Mouse (Mus musculus): ENCODE data around the gene Ppia. TPM values are rescaled to one million over a fixed set of nuclear protein-coding genes. Genes with fewer than 3 reads are reported as not detected.
"Not testable (repeated sequence)": the region's sequence is repeated elsewhere in the genome, so short reads cannot be mapped to it uniquely, and the experiment has no call there.

Ppia gene
- 1,000 to 10,000 TPM; 1,939 to 1,976 TPM for total RNA-seq (2021)
- long read RNA-seq, experiment 1, transcript Ppia-202 (5 exons, 1,170 nt) = major isoform, 730 of 752 reads
- long read RNA-seq, experiment 1, partial matches to known transcripts = 9 of 752 reads
- long read RNA-seq, experiment 1, other reads (novel, unspliced or antisense) = 10 of 752 reads
- long read RNA-seq, experiment 2, transcript Ppia-202 (5 exons, 1,170 nt) = major isoform, 1,691 of 1,725 reads
- long read RNA-seq, experiment 2, partial matches to known transcripts = 23 of 1,725 reads
- long read RNA-seq, experiment 2, other reads (novel, unspliced or antisense) = 8 of 1,725 reads

DNA sequence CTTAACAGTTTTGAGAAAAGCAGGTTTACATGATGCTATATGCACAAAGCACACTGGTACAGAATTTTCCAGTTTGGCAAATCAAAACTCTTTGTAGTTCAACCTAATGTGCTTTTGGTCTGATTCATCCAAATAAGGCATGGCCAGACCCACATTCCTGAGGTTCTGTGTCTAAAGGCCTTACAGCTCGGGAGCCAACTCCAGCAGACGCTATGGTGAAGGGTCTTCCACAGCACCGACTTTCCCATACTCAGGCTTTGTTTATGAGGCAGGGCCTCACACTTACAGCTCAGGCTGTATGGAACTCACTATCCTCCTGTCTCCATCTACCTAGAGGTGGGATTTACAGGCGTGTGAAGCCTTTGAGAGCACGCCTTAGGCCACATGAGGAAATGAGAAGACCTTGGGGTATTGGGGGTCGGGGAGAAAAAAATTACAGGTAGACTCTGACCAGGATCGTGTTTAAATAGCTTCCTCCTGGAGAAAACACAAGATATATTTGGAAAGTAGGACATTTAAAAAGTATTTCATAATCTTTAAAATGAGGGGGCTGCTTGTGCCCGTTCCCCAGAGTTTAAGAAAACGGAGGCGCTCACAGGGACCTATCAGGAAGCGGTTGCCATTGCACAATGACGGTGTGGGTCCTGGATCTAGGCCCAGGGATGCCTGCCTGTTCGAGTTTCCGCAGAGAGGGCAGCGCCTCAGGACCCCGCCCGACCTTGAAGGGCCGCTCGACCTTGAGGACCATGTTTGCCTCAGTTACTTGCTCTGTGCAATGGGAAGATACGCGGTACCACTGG lies at the start of gene Ppia:
Ppia (plus strand) TSS at position 693 of the 800 bp plus-strand sequence.
- DNase-seq (ENCODE audit: low spot score in 2 of 2) = no peak

DNA sequence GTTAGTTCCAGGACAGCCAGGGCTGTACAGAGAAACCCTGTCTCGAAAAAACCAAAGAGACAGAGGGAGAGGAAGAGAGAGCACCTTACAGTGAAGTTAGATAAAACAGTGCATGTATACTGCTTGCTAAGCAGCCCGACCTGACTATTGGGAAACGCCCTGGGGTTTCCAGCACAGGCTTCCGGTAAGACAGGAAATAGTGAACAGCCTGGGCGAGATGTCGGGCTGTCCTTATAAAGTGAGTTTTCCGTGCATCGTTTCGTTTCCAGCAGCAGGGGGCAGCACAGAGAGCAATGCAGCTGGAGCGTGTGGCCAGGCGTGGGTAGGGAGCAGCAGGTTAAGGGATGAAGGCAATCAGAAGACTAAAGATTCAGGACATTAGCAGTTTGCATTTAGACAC lies 49.4 kb upstream of the Ppia start:
- DNase-seq (ENCODE audit: low spot score in 2 of 2) = peak; percentile 40 to 72

DNA sequence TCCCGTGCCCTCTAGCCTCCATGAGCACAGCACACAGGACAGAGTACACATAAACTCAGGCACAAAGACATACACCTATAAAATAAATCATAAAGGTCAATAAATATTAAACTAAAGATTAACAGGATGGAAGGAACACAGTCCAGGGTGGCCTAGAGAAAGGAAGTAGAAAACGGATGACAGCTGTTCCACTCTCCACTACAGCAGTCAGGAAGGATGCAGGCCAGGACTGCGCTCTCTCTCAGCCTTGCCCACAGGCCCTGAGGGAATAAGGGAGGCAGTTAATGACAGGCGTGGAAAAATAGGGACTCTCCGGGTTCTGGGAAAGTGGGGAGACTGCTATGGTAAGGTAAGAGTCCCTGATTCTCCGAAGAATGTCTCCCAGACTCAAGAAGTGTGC lies 48.8 kb upstream of the Ppia start:
- DNase-seq (ENCODE audit: low spot score in 2 of 2) = no peak

DNA sequence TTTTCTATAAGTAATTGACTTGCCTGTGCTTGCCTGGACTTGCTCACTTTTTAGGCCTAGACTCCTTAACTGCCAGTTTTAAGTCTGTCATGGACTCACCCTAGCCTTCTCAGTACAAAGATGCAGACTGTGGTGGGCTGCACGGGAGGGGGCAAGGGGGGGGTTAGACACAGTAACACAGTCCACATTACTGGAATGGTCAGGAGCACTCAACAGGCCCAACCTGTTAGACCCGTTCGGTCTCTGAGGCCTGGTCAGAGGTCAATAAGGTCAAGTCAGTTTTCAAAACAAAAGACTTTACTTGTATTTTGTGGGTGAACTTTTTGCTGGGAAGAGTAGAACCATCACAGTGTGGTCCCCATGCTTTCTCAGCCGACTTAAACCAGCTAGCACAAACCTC lies 48.1 kb upstream of the Ppia start:
- DNase-seq (ENCODE audit: low spot score in 2 of 2) = no peak

DNA sequence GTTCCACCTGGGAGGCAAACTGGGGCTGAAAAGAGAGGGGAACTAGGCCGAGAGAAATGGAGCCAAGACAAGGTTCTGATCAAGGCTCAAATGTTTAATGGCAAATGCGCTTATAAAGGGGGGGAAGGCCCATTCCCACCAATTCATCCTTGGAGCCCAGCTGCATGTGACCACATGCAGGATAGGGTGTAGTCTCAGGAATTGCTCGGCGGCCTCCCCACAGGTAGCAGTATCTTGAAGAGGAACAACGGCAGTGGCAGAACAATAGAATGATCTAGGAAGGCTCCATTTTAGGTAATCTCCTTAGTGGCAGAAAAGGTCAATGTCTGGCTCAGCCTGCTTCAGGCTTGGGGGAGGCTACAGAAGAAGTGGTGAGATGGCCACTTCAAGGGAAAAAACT lies 47.3 kb upstream of the Ppia start:
- DNase-seq (ENCODE audit: low spot score in 2 of 2) = not testable (repeated sequence)

DNA sequence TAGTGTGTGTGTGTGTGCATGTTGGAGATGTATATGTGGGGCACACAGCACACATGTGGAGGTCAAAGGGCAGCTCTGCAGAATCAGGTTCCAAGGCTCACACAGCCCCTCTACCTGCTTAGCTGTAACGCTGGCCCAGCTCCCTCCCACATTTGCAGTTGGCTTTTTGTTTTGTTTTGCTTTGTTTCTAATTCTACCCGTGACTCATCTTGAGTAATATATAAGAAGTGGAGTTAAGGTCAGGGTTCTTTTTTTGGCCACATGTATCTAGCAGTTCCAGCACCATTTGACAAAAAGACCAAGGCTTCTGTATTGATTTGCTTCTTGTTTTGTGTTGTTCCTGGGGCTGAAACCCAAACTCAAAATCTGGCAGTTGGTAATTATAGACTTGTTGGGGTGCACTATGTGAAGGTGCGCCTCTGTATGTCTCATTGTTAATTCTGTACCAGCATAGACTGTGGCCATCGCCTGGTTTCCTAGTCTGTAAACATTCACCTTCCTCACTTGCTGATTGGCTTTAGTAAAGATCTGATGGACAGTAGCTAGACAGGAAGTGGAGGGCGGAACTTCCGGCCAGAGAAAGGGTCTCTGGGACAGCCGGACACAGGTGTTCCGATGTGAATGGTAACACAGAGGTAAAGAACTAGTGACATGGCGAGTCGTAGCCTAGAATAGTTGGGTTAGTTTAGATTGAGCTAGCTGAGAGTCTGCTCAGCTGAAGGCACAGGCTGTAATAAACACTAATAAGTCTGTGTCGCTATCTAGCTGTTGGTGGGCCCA lies 43.7 kb upstream of the Ppia start:
- no peak for DNase-seq (ENCODE audit: low spot score in 2 of 2)

DNA sequence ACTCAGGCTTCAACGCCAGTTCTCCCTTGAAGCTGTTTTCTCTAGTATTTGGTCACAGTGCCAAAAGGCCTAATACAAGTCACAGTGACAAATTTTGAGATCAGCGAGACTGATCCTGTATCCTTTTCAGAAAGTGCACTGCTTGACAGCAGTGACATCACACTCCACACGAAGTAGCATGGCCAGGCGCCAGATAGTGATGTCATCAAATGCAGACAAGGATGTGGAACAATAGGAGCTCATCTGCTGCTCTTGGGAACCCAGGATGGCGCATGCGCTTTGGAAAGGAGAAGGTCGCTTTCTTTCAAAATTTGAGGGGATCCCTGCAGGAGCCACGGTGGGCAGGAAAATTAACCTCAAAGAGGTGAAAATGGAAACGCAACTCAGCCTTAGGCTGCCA lies 42.5 kb upstream of the Ppia start:
- no peak for DNase-seq (ENCODE audit: low spot score in 2 of 2)

DNA sequence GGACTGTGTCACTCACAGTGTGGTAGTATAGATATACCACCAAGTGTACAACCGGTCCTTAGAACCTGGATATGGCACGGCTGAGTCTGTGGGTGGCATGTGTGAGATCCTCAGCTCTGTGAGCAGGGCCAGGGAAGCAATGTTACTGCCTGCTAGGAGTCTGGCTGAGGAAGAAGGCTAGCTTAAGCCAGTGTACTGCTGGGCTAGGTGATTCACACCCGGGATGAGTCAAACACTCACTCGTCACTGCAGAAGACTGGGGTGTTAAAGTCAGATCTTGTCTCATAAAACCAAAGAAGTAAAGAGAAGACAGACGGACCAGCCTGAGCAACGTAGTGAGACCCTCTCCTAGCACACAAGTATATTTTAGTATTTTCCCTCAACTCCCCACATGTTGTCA lies 34.3 kb upstream of the Ppia start:
- no peak for DNase-seq (ENCODE audit: low spot score in 2 of 2)

DNA sequence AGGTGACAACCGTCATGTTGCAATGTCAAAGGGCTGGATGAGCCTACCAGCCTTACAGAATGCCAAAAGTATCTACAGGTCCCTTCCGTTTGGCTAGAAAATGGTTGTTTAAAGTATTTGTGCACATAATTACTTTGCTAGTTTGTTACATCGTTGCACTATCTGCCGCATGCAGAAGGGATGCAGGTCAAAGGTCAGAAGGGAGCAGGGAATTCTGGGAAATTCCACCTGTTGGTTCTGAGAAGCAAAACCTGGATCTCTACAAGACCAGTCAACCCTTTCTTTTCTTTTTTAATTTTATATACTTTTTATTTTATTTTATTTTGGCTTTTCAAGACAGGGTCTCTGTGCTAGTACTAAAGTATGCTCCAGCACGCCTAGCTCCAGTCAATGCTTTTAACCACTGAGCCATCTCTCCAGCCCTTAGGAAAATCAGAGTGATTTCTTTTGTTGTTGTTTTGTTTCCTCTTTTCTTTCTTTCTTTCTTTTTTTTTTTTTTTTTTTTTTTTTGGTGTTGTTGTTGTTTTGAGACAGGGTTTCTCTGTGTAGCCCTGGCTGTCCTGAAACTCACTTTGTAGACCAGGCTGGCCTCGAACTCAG lies 27.0 kb upstream of the Ppia start:
- DNase-seq (ENCODE audit: low spot score in 2 of 2) = no peak

DNA sequence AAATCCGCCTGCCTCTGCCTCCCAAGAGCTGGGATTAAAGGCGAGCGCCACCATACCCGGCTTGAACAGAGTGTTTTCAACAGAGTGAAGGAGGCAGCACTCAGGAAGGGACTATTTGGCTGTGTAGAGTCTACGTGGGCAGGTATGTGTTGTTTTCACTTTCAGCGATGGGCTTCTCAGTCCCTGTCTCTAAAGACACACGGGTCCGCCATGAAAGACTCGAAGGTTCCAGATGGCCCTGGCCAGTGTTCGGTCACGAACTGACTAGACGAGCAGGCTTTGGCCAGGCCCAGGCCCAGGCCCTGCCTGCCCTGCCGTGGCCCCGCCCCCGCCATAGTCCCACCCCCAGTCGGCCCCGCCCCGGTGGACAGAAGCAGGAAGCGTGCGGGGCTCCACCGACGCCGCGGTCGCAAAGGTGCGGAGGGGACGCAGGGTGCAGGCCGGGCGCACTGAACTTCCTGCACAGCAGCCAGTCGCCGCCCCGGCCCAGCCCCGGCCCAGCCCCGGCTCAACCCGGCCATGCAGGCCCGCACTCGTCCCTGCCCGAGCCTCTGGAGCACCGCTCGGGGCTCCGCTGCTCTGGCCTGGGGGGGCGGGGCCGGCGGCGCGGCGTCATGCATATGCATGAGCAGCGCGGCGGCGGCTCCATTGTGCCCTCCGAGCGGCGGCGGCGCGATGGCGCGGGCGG lies 26.4 kb upstream of the Ppia start, which contains the start of gene Zmiz2:
Zmiz2 (plus strand) TSS at position 349 of the 688 bp plus-strand sequence.
- peak; percentile 93 to 97 for DNase-seq (ENCODE audit: low spot score in 2 of 2)

DNA sequence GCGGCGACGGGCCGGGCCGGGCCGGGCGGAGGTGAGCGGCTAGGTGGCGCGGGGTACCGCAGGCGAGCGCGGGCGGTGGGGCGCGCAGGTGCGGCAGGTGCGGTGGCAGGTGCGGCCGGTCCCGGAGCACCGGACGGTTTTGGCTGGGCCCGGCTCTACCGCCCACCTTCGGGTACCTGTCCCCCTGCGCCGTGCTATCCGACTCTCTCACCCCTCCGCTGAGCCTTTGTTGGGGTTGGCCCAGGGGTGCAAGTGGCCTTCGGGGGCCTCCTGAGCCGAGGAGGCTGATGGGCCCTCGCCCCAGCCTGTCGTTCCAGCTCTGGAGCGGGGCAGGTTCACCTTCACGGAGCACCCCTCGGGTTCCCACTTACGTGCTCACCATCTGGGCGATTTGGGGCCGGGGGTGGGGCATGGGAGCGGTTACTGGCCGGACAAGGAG lies 25.7 kb upstream of the Ppia start:
- DNase-seq (ENCODE audit: low spot score in 2 of 2) = no peak

DNA sequence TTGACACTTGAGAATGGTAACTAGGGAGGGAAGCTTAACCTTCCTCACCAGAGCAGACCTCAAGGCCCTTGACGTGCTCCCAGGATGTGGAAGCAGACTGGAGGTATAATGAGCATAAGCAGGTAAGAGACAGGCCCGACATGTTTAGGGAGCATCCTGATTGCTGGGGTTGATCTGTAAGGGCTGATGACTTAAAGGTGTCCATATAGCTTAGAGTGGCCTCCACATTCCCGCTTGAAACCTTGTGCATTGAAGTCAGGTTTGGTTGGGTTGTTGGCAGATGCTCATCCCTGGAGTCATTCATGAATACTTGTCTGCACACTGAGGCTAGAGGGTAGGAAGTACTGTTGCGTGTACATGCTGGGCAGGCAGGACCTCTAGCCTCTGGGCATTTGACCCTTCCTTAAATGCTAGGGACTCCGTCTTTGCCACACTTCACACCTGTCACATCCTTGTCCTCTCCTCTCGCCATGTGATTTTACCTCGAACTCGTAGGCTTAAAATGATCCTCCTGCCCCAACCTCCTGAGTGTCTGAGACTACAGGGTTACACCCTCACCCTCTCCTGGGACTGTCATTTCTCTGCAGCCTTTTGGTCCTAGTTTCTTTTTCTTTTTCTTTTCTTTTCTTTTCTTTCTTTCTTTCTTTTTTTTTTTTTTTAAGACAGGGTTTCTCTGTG lies 24.7 kb upstream of the Ppia start:
- no peak for DNase-seq (ENCODE audit: low spot score in 2 of 2)

DNA sequence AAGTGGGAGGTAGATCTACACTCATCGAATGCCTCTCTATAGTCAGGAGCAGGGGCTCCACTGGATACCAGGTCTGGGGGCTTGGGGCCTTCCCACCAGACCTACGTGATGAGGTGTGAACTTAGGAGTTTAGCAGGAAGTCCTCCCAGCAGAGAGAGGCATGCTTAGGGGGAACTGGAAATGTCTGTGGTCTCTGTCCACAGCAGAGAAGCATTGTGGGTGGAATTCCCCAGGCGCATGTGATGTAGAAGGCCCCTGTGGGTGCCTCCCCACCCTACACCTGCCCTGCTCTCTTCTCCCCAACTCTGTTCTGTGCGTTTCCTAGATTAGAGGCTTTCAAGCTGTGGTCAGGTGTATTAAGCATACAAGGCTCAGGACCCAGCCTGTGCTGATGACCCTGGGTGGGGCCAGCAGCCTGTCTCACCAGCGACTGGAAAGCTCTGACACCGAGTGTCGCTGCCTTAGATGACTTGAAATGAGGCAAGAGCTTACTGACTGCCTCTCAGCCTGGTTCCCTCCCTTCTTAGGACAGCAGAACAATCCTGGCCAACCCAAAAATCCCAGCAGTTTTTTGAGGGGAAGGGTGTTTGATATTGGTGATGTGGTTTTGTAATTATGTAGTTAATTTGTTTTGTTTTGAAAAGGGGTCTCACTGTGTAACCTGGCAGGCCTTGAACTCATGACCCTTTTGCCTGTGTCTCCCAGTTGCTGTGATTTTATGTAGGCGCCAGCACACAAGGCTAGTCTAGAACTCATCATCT lies 23.5 kb upstream of the Ppia start:
- no peak for DNase-seq (ENCODE audit: low spot score in 2 of 2)

DNA sequence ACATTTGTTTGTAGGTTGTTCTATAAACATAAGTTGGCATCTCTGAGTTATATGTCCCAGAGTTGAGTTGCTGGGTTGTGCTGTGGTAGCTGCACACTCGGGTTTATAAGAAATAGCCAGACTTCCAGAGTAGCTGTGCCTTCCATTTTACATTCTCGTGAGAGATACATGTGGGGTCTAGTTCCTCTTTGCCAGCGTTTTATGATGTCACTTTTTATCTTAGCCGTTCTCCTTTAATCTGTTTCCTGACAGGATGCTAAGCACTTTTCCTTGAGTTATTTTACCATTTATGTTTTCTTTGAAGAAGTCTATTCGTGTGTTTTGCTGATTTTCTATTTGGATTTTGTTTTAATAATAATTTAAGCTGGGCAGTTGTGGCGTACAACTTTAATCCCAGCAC lies 22.4 kb upstream of the Ppia start:
- no peak for DNase-seq (ENCODE audit: low spot score in 2 of 2)

DNA sequence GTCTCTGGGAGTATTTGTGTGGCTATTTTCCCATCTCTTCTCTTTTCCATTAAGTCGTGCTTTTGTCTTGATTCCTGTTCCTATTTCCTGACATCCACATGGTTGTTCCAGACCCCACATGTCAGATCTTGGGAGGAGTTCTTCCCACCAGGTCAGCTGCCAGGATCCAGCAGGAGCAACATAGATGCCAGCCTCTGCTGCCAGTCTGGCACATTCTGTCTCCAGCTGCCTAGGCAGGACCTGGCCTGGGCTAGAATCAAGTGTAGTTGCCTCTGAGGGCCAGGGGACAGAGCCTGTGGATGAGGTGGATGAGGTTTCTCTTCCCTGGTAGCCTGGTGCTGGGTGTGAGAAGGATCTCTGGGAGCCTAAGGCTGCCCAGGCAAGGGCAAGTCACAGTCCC lies 21.4 kb upstream of the Ppia start:
- no peak for DNase-seq (ENCODE audit: low spot score in 2 of 2)

DNA sequence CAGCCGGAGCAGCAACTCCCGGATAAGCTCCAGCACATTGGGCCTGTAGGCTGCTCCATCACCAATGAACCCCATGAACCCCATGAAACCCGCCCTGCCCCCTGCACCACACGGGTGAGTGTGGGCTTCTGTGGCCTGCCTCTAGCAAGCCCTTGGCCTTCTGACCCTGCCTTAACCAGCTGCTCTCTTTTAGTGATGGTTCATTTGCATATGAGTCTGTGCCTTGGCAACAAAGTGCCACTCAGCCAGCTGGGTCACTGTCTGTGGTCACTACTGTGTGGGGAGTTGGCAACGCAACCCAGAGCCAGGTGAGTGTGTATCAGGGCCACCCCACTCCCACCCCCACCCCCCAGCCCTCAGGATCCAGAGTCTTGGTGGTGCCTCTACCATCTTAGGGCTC lies 19.7 kb upstream of the Ppia start:
- DNase-seq (ENCODE audit: low spot score in 2 of 2) = peak; percentile 1 to 2

DNA sequence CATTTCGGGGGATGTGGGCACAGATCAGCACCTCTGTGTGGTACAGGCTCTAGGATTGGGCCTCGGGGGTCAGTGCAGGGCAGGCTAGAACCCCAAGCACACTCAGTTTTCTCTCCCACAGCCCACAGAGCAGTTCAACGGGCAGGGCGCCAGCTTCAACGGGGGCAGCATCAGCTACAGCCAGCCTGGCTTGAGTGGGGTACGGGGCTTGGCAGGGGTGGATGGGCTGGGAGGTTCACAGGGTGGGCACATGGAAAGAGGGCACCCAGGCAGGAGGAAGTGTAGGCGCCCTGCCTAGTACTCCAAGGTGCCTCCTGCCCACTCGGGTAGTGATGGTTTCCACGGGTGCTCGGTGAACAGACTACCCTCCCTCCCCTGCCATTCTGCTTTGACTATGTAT lies 17.1 kb upstream of the Ppia start:
- DNase-seq (ENCODE audit: low spot score in 2 of 2) = peak; percentile 1 to 2

DNA sequence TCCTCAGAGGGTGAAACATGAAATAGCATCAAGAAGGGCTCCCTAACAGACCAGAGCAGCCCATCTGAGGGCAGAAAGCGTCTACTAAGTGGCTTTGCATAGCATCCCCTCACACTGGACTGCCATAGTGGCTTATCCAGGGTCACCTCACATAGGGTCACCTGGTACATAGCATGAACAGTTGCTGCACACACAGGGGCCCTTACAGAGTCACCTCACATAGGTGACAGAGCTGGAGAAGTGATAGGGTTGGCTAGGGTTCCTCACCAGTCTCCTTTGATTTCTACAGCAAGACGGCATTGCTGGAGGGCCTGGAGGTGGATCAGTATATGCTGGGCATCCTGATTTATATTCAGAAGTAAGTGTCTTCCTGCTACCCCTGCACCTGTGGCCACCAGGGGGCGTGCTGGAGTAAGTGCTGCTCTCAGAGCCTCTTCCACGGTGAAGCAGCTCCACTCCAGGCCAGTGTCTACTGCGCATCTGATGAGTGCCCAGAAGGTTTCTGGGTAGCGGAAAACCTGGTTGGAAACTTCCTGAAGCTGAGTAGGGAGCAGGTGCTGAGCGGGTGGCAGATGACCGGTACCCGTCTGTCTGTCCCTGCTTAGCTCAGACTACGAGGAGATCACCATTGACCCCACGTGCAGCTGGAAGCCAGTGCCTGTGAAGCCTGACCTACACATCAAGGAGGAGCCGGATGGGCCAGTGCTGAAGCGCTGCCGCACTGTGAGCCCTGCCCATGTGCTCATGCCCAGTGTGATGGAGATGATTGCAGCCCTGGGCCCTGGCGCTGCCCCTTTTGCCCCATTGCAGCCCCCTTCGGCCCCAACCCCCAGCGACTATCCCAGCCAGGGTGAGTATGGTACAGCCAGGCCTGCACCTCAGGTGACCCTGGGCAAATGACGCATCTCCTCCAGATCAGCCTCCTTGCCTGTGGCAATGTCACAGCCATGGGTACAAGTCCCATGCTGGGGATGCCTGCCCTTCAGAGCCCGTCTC lies 12.4 kb upstream of the Ppia start:
- peak in 1 of 2 experiments; percentile 19 for DNase-seq (ENCODE audit: low spot score in 2 of 2)

Data from layer of hippocampus, postnatal 14 days (tissue).